Mouse (Mus musculus): ENCODE measurements around the gene Anxa2.

GRCm38 (mm10) chr9:69492809-69493208, 39.4 kb downstream of the Anxa2 start:
- no peak for TF ChIP-seq USF1 (IDR thresholded peaks at IDR 0.05; ENCODE audit: low read depth)
- no peak for TF ChIP-seq CTCF (IDR thresholded peaks at IDR 0.05; ENCODE audit: control insufficient read depth, insufficient read depth, insufficient read length)
- no peak for TF ChIP-seq CEBPB (IDR thresholded peaks at IDR 0.05; ENCODE audit: low read depth)
- no peak for TF ChIP-seq MAX (IDR thresholded peaks at IDR 0.05)
- TF ChIP-seq MYOG (IDR thresholded peaks at IDR 0.05; ENCODE audit: control insufficient read depth, extremely low read depth, insufficient read length) = no peak
